Mouse (Mus musculus): Measurements from ENCODE around the gene Pidd1.

DNA sequence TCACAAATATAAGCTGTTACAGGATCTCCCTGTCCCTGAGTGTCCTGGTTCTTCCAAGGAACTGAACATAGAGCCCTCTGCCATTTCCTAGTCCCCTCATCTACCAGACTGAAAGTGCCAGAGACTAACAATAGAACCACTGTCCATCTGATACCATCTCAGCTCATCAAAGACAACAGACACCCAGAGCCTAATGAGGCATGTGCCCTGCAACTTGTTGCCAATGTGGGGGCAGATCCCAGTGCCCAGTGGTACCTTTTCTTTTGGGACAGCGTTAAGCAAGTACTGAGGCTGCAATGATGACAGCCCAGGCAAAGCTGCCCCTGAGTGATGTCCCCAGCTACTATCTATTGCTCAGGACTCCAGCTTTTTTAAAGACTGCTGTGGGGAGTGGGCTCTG lies 42.4 kb upstream of the Pidd1 start:
- TF ChIP-seq CTCF (IDR thresholded peaks at IDR 0.05; ENCODE audit: low read depth) (no peak), EP300 (optimal IDR thresholded peaks at IDR 0.05) (no peak)
